In the genomic region with DNA sequence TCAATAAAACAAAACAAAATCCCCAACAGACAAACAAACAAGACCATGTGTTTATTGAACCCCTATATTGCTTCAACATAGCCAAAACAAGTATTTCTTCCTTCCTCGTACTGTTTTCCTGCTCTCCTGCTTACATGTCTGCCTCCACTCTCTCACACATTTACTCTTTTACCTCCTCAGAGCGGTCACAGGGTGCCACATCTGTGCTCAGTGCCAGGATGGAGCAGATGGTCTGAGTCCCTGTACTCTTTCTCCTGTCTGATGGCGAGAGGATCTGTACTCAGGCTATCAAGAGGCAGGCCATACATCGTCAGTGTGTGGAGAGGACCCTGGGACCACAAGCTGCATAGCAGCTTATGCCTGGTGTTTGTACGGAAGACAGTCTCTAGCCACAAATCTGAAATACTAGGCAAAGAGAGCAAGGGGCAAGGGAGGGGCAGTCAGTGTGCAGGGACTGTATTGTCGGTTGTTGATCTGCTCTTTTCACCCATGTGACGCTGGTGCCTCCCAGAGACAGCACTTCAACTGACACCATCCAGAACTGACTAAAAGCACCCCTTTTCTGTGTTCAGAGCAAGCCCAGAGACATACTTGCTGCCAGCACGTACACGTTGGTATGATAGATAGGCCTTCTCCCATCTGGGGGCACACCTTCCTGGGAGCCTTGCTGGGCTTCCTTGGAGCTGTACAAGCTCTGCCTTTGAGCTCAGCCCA, we compare ENCODE assay signal across 13 mouse cellular contexts.
DNase-seq lines count a peak whose midpoint lies in the region; ATAC-seq lines count a peak whose summit lies in the region.
"Had no signal": no experiment of that assay in that cellular context is flagged by ENCODE, and none has a peak within 500 bp of the region (broad histone marks: within the 10 kb centered on the region; RNA-seq: fewer than 3 reads in every experiment).

No protein-coding gene starts in this region.

- no peak overlapping the region for H3K27ac ChIP-seq in intestine, embryonic 15.5 days
- H3K27ac ChIP-seq: forebrain, embryonic 15.5 days; liver, embryonic 15.5 days; midbrain, embryonic 12.5 days; stomach, embryonic 15.5 days had no signal

- H3K27me3 ChIP-seq in intestine, embryonic 15.5 days (replicated peaks) = no peaks in the 10 kb centered on the region
- H3K27me3 ChIP-seq: forebrain, embryonic 15.5 days; liver, embryonic 15.5 days; midbrain, embryonic 12.5 days; stomach, embryonic 15.5 days had no signal

- no peak overlapping the region for H3K4me3 ChIP-seq in intestine, embryonic 15.5 days (replicated peaks)
- H3K4me3 ChIP-seq: forebrain, embryonic 15.5 days; liver, embryonic 15.5 days; midbrain, embryonic 12.5 days; stomach, embryonic 15.5 days had no signal

- H3K9ac ChIP-seq in intestine, embryonic 15.5 days = no peak overlapping the region
- H3K9ac ChIP-seq: forebrain, embryonic 15.5 days; liver, embryonic 15.5 days; midbrain, embryonic 12.5 days; stomach, embryonic 15.5 days had no signal

- WGBS in intestine, embryonic 15.5 days = 48% methylated on average over 9 of the region's 9 CpGs

- ATAC-seq in intestine, embryonic 15.5 days = 0 out of 2 replicates have a peak, but pooled peaks have one; percentile 41
- ATAC-seq: forebrain, embryonic 15.5 days had no signal

- DNase-seq in cerebellum, adult 9-10 months = peak; percentile 49
- no peak for DNase-seq in cerebellum, postnatal 4 days (ENCODE audit: low spot score in 2 of 2)
- DNase-seq in layer of hippocampus, adult 11-12 months (ENCODE audit: low spot score) = peak; percentile 33
- no peak for DNase-seq in layer of hippocampus, postnatal 25 days (ENCODE audit: extremely low spot score in 1 of 2, low spot score in 1 of 2)
- DNase-seq in adipocyte (ENCODE audit: low spot score) = peak; percentile 57
- no peak for DNase-seq in lung, postnatal 14 days
- DNase-seq in right cerebral cortex, postnatal 14 days = no peak
- DNase-seq: adrenal gland, postnatal 10 days had no signal

- H3K4me1 ChIP-seq in intestine, embryonic 15.5 days (replicated peaks) = no peaks in the 10 kb centered on the region
- H3K4me1 ChIP-seq: forebrain, embryonic 15.5 days; liver, embryonic 15.5 days; stomach, embryonic 15.5 days had no signal

- no peaks in the 10 kb centered on the region for H3K36me3 ChIP-seq in intestine, embryonic 15.5 days
- H3K36me3 ChIP-seq: forebrain, embryonic 15.5 days; liver, embryonic 15.5 days; midbrain, embryonic 12.5 days; stomach, embryonic 15.5 days had no signal

- H3K4me2 ChIP-seq in intestine, embryonic 15.5 days (replicated peaks) = no peak overlapping the region
- H3K4me2 ChIP-seq: forebrain, embryonic 15.5 days; liver, embryonic 15.5 days; midbrain, embryonic 12.5 days; stomach, embryonic 15.5 days had no signal

- H3K9me3 ChIP-seq in intestine, embryonic 15.5 days = no peaks in the 10 kb centered on the region
- H3K9me3 ChIP-seq: forebrain, embryonic 15.5 days; liver, embryonic 15.5 days; midbrain, embryonic 12.5 days; stomach, embryonic 15.5 days had no signal

Comparison
In these comparisons a context has a peak if more than half of its experiments do, and no peak if none do; other contexts are left out.
1. DNase-seq: peak in cerebellum, adult 9-10 months (single experiment), layer of hippocampus, adult 11-12 months (single experiment) and adipocyte (single experiment); none in cerebellum, postnatal 4 days (0 of 2), layer of hippocampus, postnatal 25 days (0 of 2), lung, postnatal 14 days (single experiment) and right cerebral cortex, postnatal 14 days (single experiment).